Mouse (Mus musculus): ENCODE measurements around the gene Pemt.

Gene Pemt

GRCm38 (mm10) chr11:60046058-60046735 lies at the start of gene Pemt:
Pemt (minus strand) TSS chr11:60046489.
- DNase-seq: peak; percentile 94

GRCm38 (mm10) chr11:60094909-60095810 lies 48.9 kb upstream of the Pemt start:
- no peak for DNase-seq

- DNase-seq: no peak
These were observed 47.8 kb upstream of the Pemt start for GRCm38 (mm10) chr11:60093984-60094587.

GRCm38 (mm10) chr11:60093227-60093626 lies 46.9 kb upstream of the Pemt start:
- no peak for DNase-seq

GRCm38 (mm10) chr11:60091422-60091761 lies 45.1 kb upstream of the Pemt start:
- no peak for DNase-seq

GRCm38 (mm10) chr11:60090696-60091421 lies 44.6 kb upstream of the Pemt start:
- no peak for DNase-seq

- DNase-seq: peak; percentile 51
These were observed 42.7 kb upstream of the Pemt start for GRCm38 (mm10) chr11:60088947-60089346.

- no peak for DNase-seq
These were observed 40.4 kb upstream of the Pemt start for GRCm38 (mm10) chr11:60086676-60087075.

GRCm38 (mm10) chr11:60084589-60084988 lies 38.3 kb upstream of the Pemt start:
- peak; percentile 43 for DNase-seq

GRCm38 (mm10) chr11:60076790-60077189 lies 30.5 kb upstream of the Pemt start:
- peak; percentile 72 for DNase-seq

- no peak for DNase-seq
These were observed 29.9 kb upstream of the Pemt start for GRCm38 (mm10) chr11:60076183-60076582.

- DNase-seq: no peak
These were observed 27.7 kb upstream of the Pemt start for GRCm38 (mm10) chr11:60073936-60074502.

- DNase-seq: no peak
These were observed 26.8 kb upstream of the Pemt start for GRCm38 (mm10) chr11:60073121-60073520.

GRCm38 (mm10) chr11:60071221-60071620 lies 24.9 kb upstream of the Pemt start:
- no peak for DNase-seq

- DNase-seq: peak; percentile 38
These were observed 24.3 kb upstream of the Pemt start for GRCm38 (mm10) chr11:60070599-60070998.

GRCm38 (mm10) chr11:60068631-60069030 lies 22.3 kb upstream of the Pemt start:
- DNase-seq: no peak

GRCm38 (mm10) chr11:60067646-60068045 lies 21.4 kb upstream of the Pemt start:
- no peak for DNase-seq

- no peak for DNase-seq
These were observed 19.0 kb upstream of the Pemt start for GRCm38 (mm10) chr11:60065267-60065666.

- DNase-seq: no peak
These were observed 15.3 kb upstream of the Pemt start for GRCm38 (mm10) chr11:60061504-60062006.

- no peak for DNase-seq
These were observed 13.7 kb upstream of the Pemt start for GRCm38 (mm10) chr11:60060026-60060425.

- no peak for DNase-seq
These were observed 12.2 kb upstream of the Pemt start for GRCm38 (mm10) chr11:60058441-60058840.

- DNase-seq: peak; percentile 27
These were observed 11.7 kb upstream of the Pemt start for GRCm38 (mm10) chr11:60057987-60058386.

GRCm38 (mm10) chr11:60056520-60056919 lies 10.2 kb upstream of the Pemt start:
- DNase-seq: no peak
